Mouse (Mus musculus) spleen, postnatal 0 days (tissue): ENCODE measurements around the gene Rnf123. TPM values are rescaled to one million over a fixed set of nuclear protein-coding genes. Genes with fewer than 3 reads are reported as not detected.

ENCODE experiments used
- polyA plus RNA-seq: library from polyadenylated mRNA; unstranded; fragments of >200 nt; fragmentation: Nextera tagmentation; extraction: Ambion mirVana; gene quantifications from 2 replicates; pipeline ENCODE4 v1.2.1, GENCODE M21; 2015

Rnf123 gene
- 90.1 and 92.6 TPM in 2 replicates for polyA plus RNA-seq

GRCm38 (mm10) chr9:108082988-108083431, at the start of gene Rnf123:
TSS of gene Rnf123 (minus strand) at chr9:108083346.

GRCm38 (mm10) chr9:108094184-108094941, 11.2 kb upstream of the Rnf123 start, which contains the start of gene Apeh:
TSS of gene Apeh (minus strand) at chr9:108094606.

GRCm38 (mm10) chr9:108080168-108080567, 3.0 kb downstream of the Rnf123 start, which contains the start of gene Mst1:
TSS of gene Mst1 (plus strand) at chr9:108080436.

GRCm38 (mm10) chr9:108052885-108053664, 30.1 kb downstream of the Rnf123 start, which contains the start of gene Amigo3:
TSS of gene Amigo3 (plus strand) at chr9:108053159.

GRCm38 (mm10) chr9:108049016-108049455, 34.1 kb downstream of the Rnf123 start, which contains the start of gene Gmppb:
TSS of gene Gmppb (plus strand) at chr9:108049242.

GRCm38 (mm10) chr9:108001922-108002770, 81.0 kb downstream of the Rnf123 start, which contains the start of gene Ip6k1:
TSS of gene Ip6k1 (plus strand) at chr9:108002501.

Other genes starting within 250 kb of the Rnf123 start
- gene Rbm6, start 210.1 kb downstream of the Rnf123 start, polyA plus RNA-seq, result 37.4 and 39.2 TPM in 2 replicates
- gene Mon1a, start 195.2 kb downstream of the Rnf123 start, polyA plus RNA-seq, result 5.0 and 5.7 TPM in 2 replicates
- gene Mst1r, start 176.5 kb downstream of the Rnf123 start, polyA plus RNA-seq, result 2.1 and 2.4 TPM in 2 replicates
- gene Actl11, start 154.9 kb downstream of the Rnf123 start, polyA plus RNA-seq, result not detected in 2 replicates
- 0.10 and 0.20 TPM in 2 replicates for gene Camkv, start 147.7 kb downstream of the Rnf123 start, polyA plus RNA-seq
- 18.6 and 19.2 TPM in 2 replicates for gene Traip, start 133.2 kb downstream of the Rnf123 start, polyA plus RNA-seq
- gene Uba7, start 107.8 kb downstream of the Rnf123 start, polyA plus RNA-seq, result 74.5 and 86.4 TPM in 2 replicates
- gene Gm20661, start 100.3 kb downstream of the Rnf123 start, polyA plus RNA-seq, result 0.77 and 1.3 TPM in 2 replicates
- gene Inka1, start 97.5 kb downstream of the Rnf123 start, polyA plus RNA-seq, result 75.4 and 77.7 TPM in 2 replicates
- gene Cdhr4, start 90.8 kb downstream of the Rnf123 start, polyA plus RNA-seq, result 2.2 and 3.8 TPM in 2 replicates
- gene Gm20662, start 87.0 kb downstream of the Rnf123 start, polyA plus RNA-seq, result 0.17 TPM in 1 of 2 replicates, not detected in the other
- 43.7 and 46.3 TPM in 2 replicates for gene Ip6k1, start 80.8 kb downstream of the Rnf123 start, polyA plus RNA-seq
- gene Gmppb, start 34.1 kb downstream of the Rnf123 start, polyA plus RNA-seq, result 14.6 and 15.7 TPM in 2 replicates
- gene Amigo3, start 30.2 kb downstream of the Rnf123 start, polyA plus RNA-seq, result 1.9 and 2.3 TPM in 2 replicates
- gene Mst1, start 2.9 kb downstream of the Rnf123 start, polyA plus RNA-seq, result 3.4 and 4.5 TPM in 2 replicates
- gene Apeh, start 11.3 kb upstream of the Rnf123 start, polyA plus RNA-seq, result 130 and 136 TPM in 2 replicates
- 2.9 TPM in 2 replicates for gene Bsn, start 107.0 kb upstream of the Rnf123 start, polyA plus RNA-seq
- gene Dag1, start 180.6 kb upstream of the Rnf123 start, polyA plus RNA-seq, result 16.9 and 19.2 TPM in 2 replicates
- 5.2 and 6.5 TPM in 2 replicates for gene Nicn1, start 207.1 kb upstream of the Rnf123 start, polyA plus RNA-seq
- gene Amt, start 213.5 kb upstream of the Rnf123 start, polyA plus RNA-seq, result 1.3 and 1.7 TPM in 2 replicates
- gene Rhoa, start 222.8 kb upstream of the Rnf123 start, polyA plus RNA-seq, result 256 and 274 TPM in 2 replicates
- 16.6 and 19.3 TPM in 2 replicates for gene Tcta, start 222.8 kb upstream of the Rnf123 start, polyA plus RNA-seq